Mouse (Mus musculus) midbrain, embryonic 15.5 days (tissue): ENCODE data around the gene 4921536K21Rik. TPM values are rescaled to one million over a fixed set of nuclear protein-coding genes. Genes with fewer than 3 reads are reported as not detected.

Experiments used
- ATAC-seq: fragments of 200-750 bp; cut with Nextera tagmentation; replicated peaks from 2 replicates; pipeline ENCODE4 v1.8.0; 2017; ENCODE audit warnings: moderate TSS enrichment
- H3K27ac ChIP-seq: fragments of 300-500 bp; sonication (generic); 2 replicates; pipeline ENCODE4 v1.5.1; 2015; ENCODE audit warnings: mild to moderate bottlenecking, inconsistent platforms
- H3K27me3 ChIP-seq: fragments of 300-500 bp; sonication (generic); replicated peaks from 2 replicates; pipeline ENCODE4 v1.6.1; 2015; ENCODE audit warnings: inconsistent platforms
- H3K36me3 ChIP-seq: fragments of 300-500 bp; sonication (generic); replicated peaks from 2 replicates; pipeline ENCODE4 v1.6.1; 2015; ENCODE audit warnings: inconsistent platforms
- H3K4me1 ChIP-seq: fragments of 300-500 bp; sonication (generic); 2 replicates; pipeline ENCODE4 v1.6.1; 2015; ENCODE audit warnings: inconsistent platforms
- H3K4me2 ChIP-seq: fragments of 300-500 bp; sonication (generic); 2 replicates; pipeline ENCODE4 v1.6.1; 2015; ENCODE audit warnings: inconsistent platforms, mild to moderate bottlenecking, moderate library complexity
- H3K4me3 ChIP-seq: fragments of 300-500 bp; sonication (generic); 2 replicates; pipeline ENCODE4 v1.5.1; 2015; ENCODE audit warnings: mild to moderate bottlenecking, inconsistent platforms
- H3K9ac ChIP-seq: fragments of 300-500 bp; sonication (generic); 2 replicates; pipeline ENCODE4 v1.6.1; 2015; ENCODE audit warnings: mild to moderate bottlenecking, inconsistent platforms
- H3K9me3 ChIP-seq: fragments of 300-500 bp; sonication (generic); 2 replicates; pipeline ENCODE4 v1.6.1; 2016; ENCODE audit warnings: inconsistent platforms
- WGBS: fragments of 180-500 bp; shearing (Covaris S2); methylation state at CpG from one replicate; pipeline ENCODE4 v1.1.7; 2015; ENCODE audit warnings: mixed read lengths; 5-methylcytosine and 5-hydroxymethylcytosine counted together
- polyA plus RNA-seq: library from polyadenylated mRNA; unstranded; fragments of >200 nt; fragmentation: Nextera tagmentation; extraction: Ambion mirVana; gene quantifications from 2 replicates; pipeline ENCODE4 v1.2.1, GENCODE M21; 2015

4921536K21Rik gene
- polyA plus RNA-seq, 1 experiment from 2014 or later: 0.90 TPM

DNA sequence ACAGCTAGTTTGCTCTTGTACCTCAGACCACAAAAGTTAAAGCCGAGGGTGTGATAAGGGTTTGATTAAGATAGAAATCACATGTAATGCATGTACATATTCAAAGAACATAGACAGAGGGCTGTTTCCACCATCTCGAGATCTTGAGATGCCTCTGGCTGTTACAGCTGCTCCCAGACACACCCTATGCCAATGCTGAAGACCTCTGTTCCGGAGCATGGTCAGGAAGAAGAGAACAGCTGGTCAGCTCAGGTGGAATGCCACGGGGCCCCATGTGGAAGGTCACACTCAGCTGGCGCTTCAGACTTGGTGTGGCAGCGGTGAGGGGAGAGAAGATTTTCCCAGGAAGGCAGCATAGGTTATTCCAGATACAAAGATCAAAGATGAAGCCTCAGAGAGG lies 9.8 kb upstream of the 4921536K21Rik start:
- Histone ChIP-seq H3K27ac (no peak overlapping the region), H3K4me1 (peaks cover 18% of the 10 kb centered on the region), H3K9me3 (no peaks in the 10 kb centered on the region), H3K4me2 (no peak overlapping the region), H3K27me3 (no peaks in the 10 kb centered on the region), H3K9ac (no peak overlapping the region), H3K4me3 (no peak overlapping the region), H3K36me3 (0 out of 2 replicates have a peak, but pooled peaks cover 2% of the 10 kb centered on the region)
- 88% methylated on average over 6 of the region's 6 CpGs for WGBS
- ATAC-seq: no peak

DNA sequence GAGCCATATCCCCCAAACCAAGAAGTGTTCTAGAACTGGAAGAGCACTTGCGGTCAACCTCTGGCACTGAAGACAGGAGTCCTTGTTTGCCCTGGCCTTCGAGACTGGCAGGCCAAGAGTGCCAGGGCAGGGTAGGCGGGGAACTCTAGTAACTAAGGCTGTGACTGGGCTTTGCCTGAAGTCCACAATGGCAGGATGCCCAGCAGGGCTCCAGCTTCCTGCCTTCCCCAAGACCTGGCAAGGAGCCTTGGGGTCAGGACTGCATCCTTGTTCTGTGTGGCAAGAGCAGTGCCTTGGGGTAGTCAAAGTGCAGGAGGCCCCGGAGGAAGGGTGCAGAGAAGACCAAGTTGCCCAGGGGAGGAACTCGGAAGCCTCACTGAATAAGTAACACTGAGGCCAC lies 8.1 kb upstream of the 4921536K21Rik start:
- H3K4me3 ChIP-seq: no peak overlapping the region
- H3K4me2 ChIP-seq: no peak overlapping the region
- WGBS: 83% methylated on average over 5 of the region's 5 CpGs
- no peak overlapping the region for H3K27ac ChIP-seq
- H3K9me3 ChIP-seq: no peaks in the 10 kb centered on the region
- peaks cover 11% of the 10 kb centered on the region; the same call in 1 of the 2 replicates for H3K4me1 ChIP-seq
- no peak overlapping the region for H3K9ac ChIP-seq
- no peaks in the 10 kb centered on the region for H3K27me3 ChIP-seq
- ATAC-seq: no peak
- 0 out of 2 replicates have a peak, but pooled peaks cover 5% of the 10 kb centered on the region for H3K36me3 ChIP-seq

GRCm38 (mm10) chr11:3902516-3902915 lies 7.6 kb upstream of the 4921536K21Rik start:
- no peak for ATAC-seq
- H3K36me3 ChIP-seq: 0 out of 2 replicates have a peak, but pooled peaks cover 9% of the 10 kb centered on the region
- H3K4me2 ChIP-seq: no peak overlapping the region

DNA sequence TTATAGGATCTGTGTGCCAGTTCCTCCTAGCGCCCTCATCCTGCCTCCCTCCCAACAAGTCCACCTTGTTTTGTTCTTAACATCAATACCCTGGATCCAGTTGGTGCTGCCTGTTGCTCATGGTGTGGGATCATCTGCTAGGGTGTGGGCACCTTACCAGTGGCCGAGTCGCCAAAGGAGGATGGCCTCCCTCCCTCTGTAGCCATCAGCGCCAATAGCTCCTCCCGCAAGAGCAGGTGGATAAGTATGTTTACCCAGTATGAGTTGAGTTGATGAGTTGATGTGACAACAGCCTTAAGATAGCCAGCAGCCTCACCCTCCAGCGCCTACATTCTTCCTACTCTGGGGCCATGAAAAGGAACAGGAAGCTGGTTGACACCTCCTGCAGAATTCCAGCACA lies 5.4 kb upstream of the 4921536K21Rik start:
- WGBS: 88% methylated on average over 6 of the region's 6 CpGs
- H3K27me3 ChIP-seq: no peaks in the 10 kb centered on the region

More at GRCm38 (mm10) chr11:3902516-3902915, 7.6 kb upstream of the 4921536K21Rik start:
- no peak overlapping the region for H3K9ac ChIP-seq
- H3K9me3 ChIP-seq: no peaks in the 10 kb centered on the region
- no peaks in the 10 kb centered on the region for H3K27me3 ChIP-seq
- H3K4me3 ChIP-seq: no peak overlapping the region
- H3K4me1 ChIP-seq: peaks cover 11% of the 10 kb centered on the region; the same call in 1 of the 2 replicates
- WGBS: 90% methylated on average over 3 of the region's 3 CpGs
- H3K27ac ChIP-seq: no peak overlapping the region

DNA sequence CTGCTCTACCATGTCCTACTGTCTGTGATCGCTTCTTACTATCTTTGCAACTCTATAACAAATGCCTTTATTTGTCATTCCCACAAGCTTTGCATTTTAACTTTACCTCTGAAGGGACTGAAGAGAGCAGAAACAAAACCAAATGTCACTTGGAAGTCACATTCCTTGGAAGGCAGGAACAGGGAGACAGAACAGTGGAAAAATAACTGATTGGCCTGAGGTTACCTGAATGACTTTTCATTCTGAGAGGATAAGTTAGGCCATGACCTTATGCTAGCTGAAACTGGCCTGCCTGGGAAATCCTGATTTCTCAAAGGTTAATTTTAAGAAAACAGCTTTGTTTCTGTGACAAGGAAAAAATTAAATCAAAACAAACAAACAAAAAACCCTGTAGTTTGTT lies 1.0 kb upstream of the 4921536K21Rik start:
- WGBS: 93% methylated on average over 1 of the region's 1 CpGs

More for the DNA sequence above, 5.4 kb upstream of the 4921536K21Rik start:
- Histone ChIP-seq H3K4me2 (0 out of 2 replicates have a peak overlapping the region, but pooled peaks have one; percentile 5), H3K27ac (no peak overlapping the region), H3K4me1 (peaks cover 17% of the 10 kb centered on the region), H3K36me3 (peaks cover 14% of the 10 kb centered on the region; the same call in 1 of the 2 replicates), H3K9me3 (no peaks in the 10 kb centered on the region), H3K9ac (no peak overlapping the region), H3K4me3 (no peak overlapping the region)
- ATAC-seq: no peak

GRCm38 (mm10) chr11:3895458-3895857 lies 560 bp upstream of the 4921536K21Rik start:
- no peak for ATAC-seq
- peak overlapping the region; percentile 72 for H3K4me2 ChIP-seq
- peak overlapping the region; percentile 54 for H3K9ac ChIP-seq
- H3K9me3 ChIP-seq: no peaks in the 10 kb centered on the region
- no peaks in the 10 kb centered on the region for H3K27me3 ChIP-seq
- H3K27ac ChIP-seq: peak overlapping the region; percentile 84
- H3K4me3 ChIP-seq: peak overlapping the region; percentile 50
- peaks cover 19% of the 10 kb centered on the region for H3K4me1 ChIP-seq
- 3% methylated on average over 10 of the region's 10 CpGs for WGBS
- H3K36me3 ChIP-seq: peaks cover 14% of the 10 kb centered on the region; the same call in 1 of the 2 replicates

More for the DNA sequence above, 1.0 kb upstream of the 4921536K21Rik start:
- no peak overlapping the region for H3K4me3 ChIP-seq
- H3K36me3 ChIP-seq: peaks cover 14% of the 10 kb centered on the region; the same call in 1 of the 2 replicates
- no peak overlapping the region for H3K27ac ChIP-seq
- ATAC-seq: no peak
- no peaks in the 10 kb centered on the region for H3K27me3 ChIP-seq
- no peaks in the 10 kb centered on the region for H3K9me3 ChIP-seq
- H3K4me2 ChIP-seq: peak overlapping the region; percentile 72; the same call in 1 of the 2 replicates
- no peak overlapping the region for H3K9ac ChIP-seq
- H3K4me1 ChIP-seq: peaks cover 20% of the 10 kb centered on the region

- WGBS: 82% methylated on average over 6 of the region's 6 CpGs
Measured at GRCm38 (mm10) chr11:3893970-3894369, 928 bp downstream of the 4921536K21Rik start.

DNA sequence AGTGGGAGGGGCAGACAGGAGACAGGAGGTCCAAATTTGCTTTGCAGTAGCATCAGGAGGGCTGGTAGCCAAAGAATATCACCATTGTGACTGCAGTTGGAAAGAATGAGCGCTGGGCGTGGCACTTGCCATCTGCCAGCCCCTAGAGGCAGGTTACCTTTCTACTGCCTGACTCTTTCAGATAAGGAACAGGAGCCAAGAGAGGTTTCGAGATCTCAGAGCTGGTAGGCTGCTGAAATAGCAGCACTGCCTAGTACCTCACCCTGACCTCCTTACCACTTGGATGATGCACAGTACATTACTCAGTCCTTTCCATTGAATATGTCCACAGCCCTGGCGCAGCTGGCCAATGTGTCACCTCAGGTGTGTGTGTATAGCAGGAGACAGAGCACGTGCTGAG lies 7.6 kb downstream of the 4921536K21Rik start:
- Histone ChIP-seq H3K27me3 (no peaks in the 10 kb centered on the region), H3K9ac (no peak overlapping the region), H3K36me3 (no peaks in the 10 kb centered on the region), H3K4me1 (no peaks in the 10 kb centered on the region), H3K4me3 (no peak overlapping the region), H3K27ac (no peak overlapping the region), H3K4me2 (no peak overlapping the region), H3K9me3 (no peaks in the 10 kb centered on the region)
- 73% methylated on average over 5 of the region's 5 CpGs for WGBS
- no peak for ATAC-seq

More at GRCm38 (mm10) chr11:3893970-3894369, 928 bp downstream of the 4921536K21Rik start:
- Histone ChIP-seq H3K4me1 (peaks cover 13% of the 10 kb centered on the region), H3K4me3 (0 out of 2 replicates have a peak overlapping the region, but pooled peaks have one; percentile 50), H3K9ac (no peak overlapping the region), H3K9me3 (no peaks in the 10 kb centered on the region), H3K27me3 (no peaks in the 10 kb centered on the region), H3K4me2 (peak overlapping the region; percentile 72), H3K36me3 (peaks cover 14% of the 10 kb centered on the region; the same call in 1 of the 2 replicates), H3K27ac (no peak overlapping the region)
- ATAC-seq: no peak

DNA sequence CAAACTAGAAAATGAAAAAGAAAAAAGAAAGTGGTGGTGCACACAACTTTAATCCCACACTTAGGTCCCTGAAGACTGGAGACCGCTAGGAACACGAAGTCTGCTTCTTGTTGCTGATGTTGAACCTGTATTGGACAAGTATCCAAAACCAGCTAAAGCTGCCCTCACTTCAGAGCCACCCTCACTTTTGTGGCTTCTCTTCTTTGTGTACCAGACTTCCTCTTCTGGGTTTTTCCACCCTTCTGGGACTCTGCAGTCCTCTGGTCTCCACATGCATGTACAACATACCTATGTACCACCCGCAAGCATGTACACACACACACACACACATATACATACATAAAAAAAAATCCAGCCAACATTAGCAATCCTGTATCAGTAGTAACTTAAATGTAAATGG lies 11.2 kb downstream of the 4921536K21Rik start:
- H3K36me3 ChIP-seq: no peaks in the 10 kb centered on the region
- H3K9ac ChIP-seq: no peak overlapping the region
- ATAC-seq: no peak
- no peaks in the 10 kb centered on the region for H3K27me3 ChIP-seq
- no peaks in the 10 kb centered on the region for H3K9me3 ChIP-seq
- H3K4me3 ChIP-seq: no peak overlapping the region
- H3K4me2 ChIP-seq: no peak overlapping the region
- no peaks in the 10 kb centered on the region for H3K4me1 ChIP-seq
- 93% methylated on average over 3 of the region's 3 CpGs for WGBS
- H3K27ac ChIP-seq: no peak overlapping the region

DNA sequence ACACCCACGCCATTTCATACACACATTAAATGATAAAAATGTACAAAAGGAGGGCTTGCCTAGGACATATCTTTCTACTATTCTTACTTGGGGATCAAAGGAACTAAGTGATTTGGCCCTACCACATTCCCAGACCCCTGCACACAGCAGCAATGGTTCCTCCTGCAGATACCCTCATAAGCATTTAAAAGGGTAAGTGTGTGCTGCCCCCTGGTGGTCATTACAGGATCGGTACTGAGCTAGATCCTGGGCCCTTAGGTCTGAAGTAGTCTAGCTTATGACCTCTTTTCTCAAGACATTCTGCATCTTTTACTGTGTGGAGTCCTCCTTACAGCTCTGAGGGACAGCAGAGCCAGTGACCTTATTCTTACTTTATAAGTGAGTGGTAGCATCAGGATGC lies 15.1 kb downstream of the 4921536K21Rik start:
- no peak for ATAC-seq
- WGBS: 30% methylated on average over 2 of the region's 2 CpGs
- no peaks in the 10 kb centered on the region for H3K36me3 ChIP-seq

GRCm38 (mm10) chr11:3878660-3879059 lies 16.2 kb downstream of the 4921536K21Rik start:
- Histone ChIP-seq H3K9ac (no peak overlapping the region), H3K4me2 (no peak overlapping the region), H3K36me3 (no peaks in the 10 kb centered on the region), H3K4me3 (no peak overlapping the region), H3K27ac (no peak overlapping the region), H3K27me3 (no peaks in the 10 kb centered on the region), H3K4me1 (no peaks in the 10 kb centered on the region), H3K9me3 (no peaks in the 10 kb centered on the region)
- WGBS: 74% methylated on average over 7 of the region's 7 CpGs
- ATAC-seq: no peak

More for the DNA sequence above, 15.1 kb downstream of the 4921536K21Rik start:
- no peak overlapping the region for H3K27ac ChIP-seq
- H3K9ac ChIP-seq: no peak overlapping the region
- H3K4me3 ChIP-seq: no peak overlapping the region
- H3K27me3 ChIP-seq: no peaks in the 10 kb centered on the region
- no peaks in the 10 kb centered on the region for H3K4me1 ChIP-seq
- no peaks in the 10 kb centered on the region for H3K9me3 ChIP-seq
- no peak overlapping the region for H3K4me2 ChIP-seq

DNA sequence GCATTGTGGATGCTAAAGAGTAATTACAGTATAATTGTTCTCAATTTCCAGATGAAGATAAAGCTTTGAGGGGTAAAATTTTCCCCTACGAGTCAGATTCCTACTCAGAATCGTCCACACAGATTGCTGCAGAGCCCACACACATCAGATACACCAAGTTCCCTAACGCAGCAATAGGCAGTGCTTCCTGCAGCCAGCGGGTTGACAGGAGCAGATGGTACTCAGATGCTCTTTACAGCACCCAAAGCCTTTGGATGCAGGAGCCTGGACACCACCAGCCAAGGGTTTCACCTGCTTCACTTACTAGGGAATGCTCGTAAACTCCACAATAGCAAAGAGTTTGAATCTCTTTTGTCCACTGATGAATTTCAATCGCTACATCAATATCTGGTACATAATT lies 18.5 kb downstream of the 4921536K21Rik start:
- H3K27me3 ChIP-seq: no peaks in the 10 kb centered on the region
- H3K36me3 ChIP-seq: no peaks in the 10 kb centered on the region
- no peak overlapping the region for H3K27ac ChIP-seq

GRCm38 (mm10) chr11:3864343-3864742 lies 30.6 kb downstream of the 4921536K21Rik start:
- WGBS: 31% methylated on average over 6 of the region's 6 CpGs
- H3K27ac ChIP-seq: no peak overlapping the region
- peak; percentile 69 for ATAC-seq

More for the DNA sequence above, 18.5 kb downstream of the 4921536K21Rik start:
- H3K4me2 ChIP-seq: no peak overlapping the region
- ATAC-seq: no peak
- WGBS: 83% methylated on average over 6 of the region's 6 CpGs
- H3K9ac ChIP-seq: no peak overlapping the region
- no peaks in the 10 kb centered on the region for H3K4me1 ChIP-seq
- H3K4me3 ChIP-seq: no peak overlapping the region
- H3K9me3 ChIP-seq: no peaks in the 10 kb centered on the region

More at GRCm38 (mm10) chr11:3864343-3864742, 30.6 kb downstream of the 4921536K21Rik start:
- no peaks in the 10 kb centered on the region for H3K9me3 ChIP-seq
- peak overlapping the region; percentile 53 for H3K4me3 ChIP-seq
- no peaks in the 10 kb centered on the region for H3K36me3 ChIP-seq
- H3K27me3 ChIP-seq: peaks cover 5% of the 10 kb centered on the region; the same call in 1 of the 2 replicates
- H3K4me1 ChIP-seq: peaks cover 15% of the 10 kb centered on the region
- peak overlapping the region; percentile 80 for H3K4me2 ChIP-seq
- H3K9ac ChIP-seq: peak overlapping the region; percentile 57; the same call in 1 of the 2 replicates
